Mouse (Mus musculus) kidney, postnatal 14 days (tissue): ENCODE measurements at regions not wholly inside any gene's neighbourhood (a gene's known extent, or its start where the extent isn't known, plus 50 kb on each side); places are given as distances from the start of the nearest gene placed in this dataset.
A peak's percentile ranks its signal among the peaks of the same experiment; 100 is the strongest.
"Not testable (repeated sequence)": the region's sequence is repeated elsewhere in the genome, so short reads cannot be mapped to it uniquely, and the experiment has no call there.

Experiments
- DNase-seq: peaks from one replicate; pipeline ENCODE4 v3.0.0; 2022; ENCODE audit warnings: mixed read lengths

- DNase-seq: no peak
Observed at GRCm38 (mm10) chr13:70015183-70015582, 213.0 kb downstream of the Med10 start.

GRCm38 (mm10) chr13:70017535-70017934, 215.3 kb downstream of the Med10 start:
- DNase-seq: no peak

DNA sequence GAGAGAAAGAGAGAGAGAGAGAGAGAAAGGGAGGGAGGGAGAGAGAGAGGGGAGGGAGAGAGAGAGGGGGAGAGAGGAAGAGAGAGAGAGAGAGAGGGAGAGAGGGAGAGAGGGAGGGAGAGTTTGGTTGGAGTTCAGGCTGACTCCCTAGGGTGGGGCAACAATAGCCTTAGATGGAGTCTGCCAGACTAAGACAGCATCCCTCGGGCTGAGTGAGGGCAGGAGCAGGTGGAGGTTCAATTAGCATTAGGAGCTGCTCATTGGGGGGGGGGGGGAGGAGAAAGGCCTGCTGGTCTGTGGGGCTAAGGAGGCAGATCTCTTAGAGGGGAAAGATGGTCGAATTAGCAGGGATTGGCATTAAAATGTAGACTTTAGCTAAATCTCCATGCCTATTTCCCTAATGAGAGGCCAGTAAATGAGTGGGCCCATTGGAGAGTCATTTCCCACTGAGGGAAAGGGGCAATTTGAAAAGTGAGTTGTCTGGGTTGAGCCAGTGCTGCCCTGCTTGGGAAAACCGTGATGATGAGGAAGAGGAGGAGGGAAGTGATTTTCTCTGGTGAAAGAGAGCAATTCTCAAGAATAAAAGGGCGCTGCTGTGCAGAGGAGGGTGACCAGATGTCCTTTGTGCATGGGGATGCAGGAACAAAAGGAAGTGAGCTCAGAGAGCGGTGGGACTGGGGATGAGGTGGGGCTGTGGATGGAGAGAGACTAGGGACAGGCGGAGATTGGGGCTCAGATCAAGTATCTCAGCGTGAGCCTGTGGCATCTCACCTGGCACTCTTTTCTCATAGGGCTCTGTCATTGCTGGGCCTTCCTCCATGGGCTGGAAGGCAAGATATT, 218.0 kb downstream of the Med10 start:
- no peak for DNase-seq

GRCm38 (mm10) chr13:70033249-70033648, 231.1 kb downstream of the Med10 start:
- no peak for DNase-seq

- DNase-seq: no peak
Observed at GRCm38 (mm10) chr13:70033763-70034162, 231.6 kb downstream of the Med10 start.

GRCm38 (mm10) chr13:70037985-70038667, 235.9 kb downstream of the Med10 start:
- no peak for DNase-seq

DNA sequence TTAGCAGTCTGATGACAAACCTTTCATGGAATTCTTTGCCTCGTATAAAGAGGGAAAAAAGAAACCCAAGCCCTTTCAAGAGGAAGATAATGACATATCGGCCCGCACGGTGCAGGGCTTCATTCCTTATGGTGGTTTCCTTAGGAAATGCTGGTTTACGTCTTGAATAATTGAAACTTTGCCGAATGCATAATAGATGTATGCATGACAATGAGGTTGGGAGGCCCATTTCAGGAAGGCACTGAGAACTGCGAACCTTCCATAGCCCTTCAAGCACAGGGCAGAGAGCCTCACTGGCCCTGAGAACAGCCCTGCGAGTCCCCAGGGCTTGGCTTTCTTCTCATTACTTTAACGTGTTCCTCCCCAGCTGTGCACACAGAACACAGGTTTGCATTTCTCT, 255.7 kb downstream of the Med10 start:
- DNase-seq: no peak

- no peak for DNase-seq
Observed at GRCm38 (mm10) chr13:70061363-70061945, 259.3 kb downstream of the Med10 start.

- no peak for DNase-seq
Observed at GRCm38 (mm10) chr13:70073655-70074054, 271.5 kb downstream of the Med10 start.

- DNase-seq: no peak
Observed at GRCm38 (mm10) chr13:70075353-70075752, 273.2 kb downstream of the Med10 start.

DNA sequence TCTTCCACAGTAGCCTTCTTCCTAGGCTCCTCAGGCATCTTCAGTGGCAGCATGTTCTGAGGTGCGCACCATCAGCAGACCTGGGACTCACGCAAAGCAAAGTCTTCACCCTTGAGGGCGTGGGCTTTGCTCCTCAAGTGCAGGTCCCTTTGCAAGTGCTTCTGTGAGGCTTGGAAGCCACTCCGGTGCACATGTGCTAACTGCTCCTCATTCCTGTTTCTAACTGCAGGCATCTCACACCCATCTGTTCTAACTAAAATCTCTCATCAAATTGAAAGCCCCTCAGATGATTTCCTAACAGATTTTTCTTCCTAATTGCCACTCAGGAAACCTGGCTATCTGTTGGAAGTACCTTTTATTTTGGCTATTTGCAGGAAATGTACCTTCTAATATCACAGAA, 278.9 kb downstream of the Med10 start:
- no peak for DNase-seq

GRCm38 (mm10) chr13:70092886-70093285, 290.7 kb downstream of the Med10 start:
- no peak for DNase-seq

DNA sequence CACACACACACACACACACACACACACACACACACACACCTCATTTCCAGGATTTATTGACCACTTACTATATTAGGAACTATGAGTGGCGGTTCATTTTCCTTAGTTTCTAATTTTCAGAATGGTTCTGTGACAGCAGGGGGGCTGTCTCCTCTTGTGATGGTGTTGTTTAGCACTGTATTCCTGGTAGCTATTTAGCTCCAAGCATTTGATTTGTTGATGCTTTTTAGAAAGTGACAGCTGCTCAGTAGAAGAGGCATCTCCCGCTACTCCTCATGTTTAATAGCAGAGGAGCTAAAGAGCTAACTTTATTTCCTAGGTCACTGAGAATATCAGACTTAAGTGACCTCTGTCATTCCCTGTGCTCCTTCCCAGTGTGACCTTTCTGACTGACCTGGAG, 291.8 kb downstream of the Med10 start:
- DNase-seq: no peak

DNA sequence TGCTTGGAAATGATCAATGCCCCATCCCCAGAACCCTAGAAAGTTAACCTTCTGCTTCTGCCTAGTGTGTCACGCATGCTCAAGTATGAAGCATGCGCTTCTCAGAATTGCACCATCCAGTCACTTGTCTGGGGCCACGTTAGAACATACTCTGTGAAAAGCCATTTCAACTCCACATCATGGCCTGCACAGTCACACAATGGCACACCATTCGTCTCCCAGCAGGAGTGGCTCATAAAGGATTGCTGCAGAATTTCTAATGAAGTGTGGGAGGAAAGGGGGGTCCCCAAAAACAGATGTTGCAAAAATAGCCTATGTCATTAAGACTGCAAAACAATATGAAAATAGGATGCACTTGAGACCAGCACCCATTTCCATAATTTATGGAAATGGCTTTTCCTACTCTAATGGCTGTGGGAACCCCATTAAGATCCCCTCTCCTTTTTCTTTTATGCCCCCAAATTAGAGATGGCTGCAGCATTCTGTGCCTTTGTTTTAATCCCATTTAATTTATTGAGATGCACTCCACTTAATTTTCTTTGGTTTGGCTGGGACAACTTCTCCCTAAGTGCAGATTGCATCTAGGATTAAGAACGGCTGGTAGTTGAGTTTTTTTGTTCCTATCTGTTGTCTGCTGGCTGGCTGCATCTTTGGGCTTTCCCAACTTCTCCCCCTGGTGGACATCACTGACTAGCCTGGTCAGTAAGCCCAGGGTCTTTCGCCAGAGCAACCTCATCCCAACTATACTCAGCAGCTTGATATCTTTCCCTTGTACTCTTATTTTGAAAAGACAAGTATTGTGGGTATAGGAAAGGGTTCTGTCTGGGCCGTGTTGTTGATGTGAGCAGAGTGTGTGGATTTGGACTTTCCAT, 294.5 kb downstream of the Med10 start:
- DNase-seq: peak; percentile 21

DNA sequence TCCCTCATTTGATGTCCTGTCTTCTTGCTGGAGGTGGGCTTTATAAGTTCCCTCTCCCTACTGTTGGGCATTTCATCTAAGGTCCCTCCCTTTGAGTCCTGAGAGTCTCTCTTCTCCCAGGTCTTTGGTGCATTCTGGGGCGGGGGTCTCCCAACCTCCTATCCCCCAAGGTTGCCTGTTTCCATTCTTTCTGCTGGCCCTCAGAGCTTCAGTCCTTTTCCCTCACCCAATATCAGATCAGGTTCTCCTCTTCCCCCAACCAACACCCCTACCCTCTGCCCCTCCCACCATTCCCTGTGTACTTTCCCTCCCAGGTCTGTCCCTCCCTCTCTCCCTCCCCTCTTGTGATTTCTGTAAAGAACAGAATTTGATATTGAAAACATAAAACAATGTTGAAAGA, 297.9 kb downstream of the Med10 start:
- not testable (repeated sequence) for DNase-seq

GRCm38 (mm10) chr13:70103021-70103420, 300.8 kb downstream of the Med10 start:
- no peak for DNase-seq

DNA sequence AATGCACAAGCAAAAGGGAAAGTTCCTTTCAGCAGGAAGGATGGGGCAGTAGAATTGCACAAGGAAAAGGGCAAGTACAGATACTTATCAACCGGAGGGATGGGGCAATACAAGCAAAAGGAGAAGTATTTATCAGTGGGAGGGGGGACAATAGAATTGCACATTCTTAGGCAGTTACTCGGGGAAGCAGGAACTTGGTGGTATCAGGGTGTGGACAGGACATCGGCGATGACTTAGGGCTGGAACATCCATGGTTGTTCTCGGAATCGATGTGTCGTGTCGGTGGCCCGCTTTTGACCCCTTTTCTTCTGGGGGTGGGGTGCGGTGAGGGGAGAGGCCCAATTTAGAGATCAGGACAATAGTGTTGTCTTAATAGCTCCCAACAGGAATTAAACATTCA, 301.3 kb downstream of the Med10 start:
- not testable (repeated sequence) for DNase-seq

DNA sequence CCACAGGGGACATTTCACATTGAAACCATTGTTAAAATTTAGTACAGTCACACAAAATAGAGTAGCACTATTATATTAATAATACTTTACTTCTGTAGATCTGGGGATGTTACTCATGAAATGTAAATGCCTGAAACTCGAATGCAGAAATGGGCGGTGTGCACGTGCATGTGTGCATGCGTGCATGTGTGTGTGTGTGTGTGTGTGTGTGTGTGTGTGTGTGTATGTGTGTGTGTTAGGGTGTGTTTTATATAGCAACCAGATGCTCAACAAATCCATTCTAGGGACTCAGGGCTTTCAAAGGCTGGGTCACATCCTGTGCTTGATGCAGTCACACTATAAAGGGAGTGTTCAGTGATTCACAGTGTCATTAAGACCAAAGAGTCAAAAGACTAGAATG, 301.7 kb downstream of the Med10 start:
- DNase-seq: no peak

DNA sequence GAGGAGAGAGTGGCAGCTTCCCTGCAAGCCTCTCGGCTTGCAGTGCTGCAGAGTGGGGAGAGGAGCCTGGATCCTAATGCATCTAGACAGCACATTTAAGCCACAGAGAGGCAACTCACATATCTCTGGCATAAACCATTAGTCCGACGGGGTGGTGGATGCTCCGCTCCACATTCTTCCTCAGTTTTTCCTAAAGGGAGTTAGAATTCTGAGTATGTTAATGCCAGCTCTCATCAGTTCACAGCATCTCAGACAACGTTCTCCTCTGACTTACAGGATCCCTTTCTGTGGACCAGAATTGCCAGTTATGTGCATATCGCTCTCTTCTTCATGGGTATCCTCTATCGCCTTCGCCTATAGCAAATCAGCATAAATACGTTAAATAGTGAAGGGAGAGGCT, 313.4 kb downstream of the Med10 start:
- DNase-seq: no peak

DNA sequence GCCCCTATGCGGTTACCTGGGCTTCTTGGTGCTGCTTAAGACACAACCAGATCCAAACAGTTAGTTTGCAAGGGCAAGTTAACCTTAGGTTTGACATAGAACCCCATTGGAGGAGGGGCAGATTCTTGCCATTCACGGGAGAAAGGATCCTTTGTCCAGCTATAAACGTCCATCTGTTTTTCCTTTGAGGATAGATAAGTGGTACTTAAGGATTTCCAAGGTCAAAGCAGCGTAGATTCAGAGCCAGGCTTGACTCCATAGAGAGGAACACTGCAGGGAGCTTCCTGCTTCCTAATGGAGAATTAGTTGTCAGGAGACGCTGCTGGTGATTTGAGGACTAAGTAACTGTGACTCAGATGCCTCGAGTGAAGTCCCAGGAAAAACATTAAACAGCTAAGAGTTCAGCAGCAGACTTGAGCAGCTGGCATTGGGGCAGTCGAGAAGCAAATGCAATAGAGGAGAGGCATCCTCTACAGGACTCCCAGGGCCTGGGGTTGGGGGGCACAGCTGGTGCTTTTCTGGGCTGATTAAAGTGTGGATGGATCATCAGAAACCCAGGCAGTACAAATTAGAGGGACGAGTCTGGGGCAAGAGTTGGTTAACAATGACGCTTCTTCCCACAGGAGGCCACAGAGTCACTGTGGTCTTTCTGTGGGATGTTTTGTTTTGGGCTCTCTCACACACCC, 322.8 kb downstream of the Med10 start:
- DNase-seq: no peak

- DNase-seq: no peak
Observed at GRCm38 (mm10) chr13:70127310-70127709, 325.1 kb downstream of the Med10 start.

- DNase-seq: no peak
Observed at GRCm38 (mm10) chr13:70134544-70134943, 332.3 kb downstream of the Med10 start.
